Mouse (Mus musculus): ENCODE data around the gene Pus7. TPM values are rescaled to one million over a fixed set of nuclear protein-coding genes. Genes with fewer than 3 reads are reported as not detected.

The Pus7 gene
- total RNA-seq, 2 experiments from 2014 or later = 19.7 to 20.7 TPM

Other genes starting within 250 kb of the Pus7 start
- gene Srpk2, start 99.1 kb downstream of the Pus7 start, total RNA-seq (2021) = 100 to 1,000 TPM; 143 to 151 TPM
- 10 to 100 TPM; 19.0 to 24.0 TPM for gene Rint1, start 4.0 kb upstream of the Pus7 start, total RNA-seq (2021)
- gene Tomm7, start 60.5 kb upstream of the Pus7 start, total RNA-seq (2021) = 10 to 100 TPM; 73.9 to 83.3 TPM
- 10 to 100 TPM; 38.9 to 40.4 TPM for gene Fam126a, start 247.0 kb upstream of the Pus7 start, total RNA-seq (2021)